Mouse (Mus musculus): ENCODE measurements around the gene Ttc28.

Gene Ttc28

GRCm38 (mm10) chr5:111264488-111264887, 384.9 kb downstream of the Ttc28 start:
- DNase-seq (ENCODE audit: low read depth in 2 of 2, low spot score in 2 of 2) = no peak

- DNase-seq (ENCODE audit: low read depth in 2 of 2, low spot score in 2 of 2) = no peak
Observed at GRCm38 (mm10) chr5:111266658-111267057, 387.1 kb downstream of the Ttc28 start.

GRCm38 (mm10) chr5:111267100-111267499, 387.5 kb downstream of the Ttc28 start:
- no peak for DNase-seq (ENCODE audit: low read depth in 2 of 2, low spot score in 2 of 2)

- no peak for DNase-seq (ENCODE audit: low read depth in 2 of 2, low spot score in 2 of 2)
Observed at GRCm38 (mm10) chr5:111268852-111269251, 389.2 kb downstream of the Ttc28 start.

GRCm38 (mm10) chr5:111269613-111270205, 390.1 kb downstream of the Ttc28 start:
- peak; percentile 49 to 58 for DNase-seq (ENCODE audit: low read depth in 2 of 2, low spot score in 2 of 2)

GRCm38 (mm10) chr5:111270246-111271002, 390.8 kb downstream of the Ttc28 start:
- no peak for DNase-seq (ENCODE audit: low read depth in 2 of 2, low spot score in 2 of 2)

GRCm38 (mm10) chr5:111273589-111273988, 394.0 kb downstream of the Ttc28 start:
- peak; percentile 41 to 59 for DNase-seq (ENCODE audit: low read depth in 2 of 2, low spot score in 2 of 2)

GRCm38 (mm10) chr5:111274948-111275347, 395.3 kb downstream of the Ttc28 start:
- DNase-seq (ENCODE audit: low read depth in 2 of 2, low spot score in 2 of 2) = no peak

- no peak for DNase-seq (ENCODE audit: low read depth in 2 of 2, low spot score in 2 of 2)
Observed at GRCm38 (mm10) chr5:111284420-111285175, 405.0 kb downstream of the Ttc28 start.

- DNase-seq (ENCODE audit: low read depth in 2 of 2, low spot score in 2 of 2) = no peak
Observed at GRCm38 (mm10) chr5:111287571-111287970, 408.0 kb downstream of the Ttc28 start.

- DNase-seq (ENCODE audit: low read depth in 2 of 2, low spot score in 2 of 2) = no peak
Observed at GRCm38 (mm10) chr5:111288486-111288885, 408.9 kb downstream of the Ttc28 start.

GRCm38 (mm10) chr5:111290071-111290470, 410.5 kb downstream of the Ttc28 start:
- DNase-seq (ENCODE audit: low read depth in 2 of 2, low spot score in 2 of 2) = no peak

GRCm38 (mm10) chr5:111291639-111292038, 412.0 kb downstream of the Ttc28 start:
- DNase-seq (ENCODE audit: low read depth in 2 of 2, low spot score in 2 of 2) = no peak

- DNase-seq (ENCODE audit: low read depth in 2 of 2, low spot score in 2 of 2) = no peak
Observed at GRCm38 (mm10) chr5:111297801-111298200, 418.2 kb downstream of the Ttc28 start.

GRCm38 (mm10) chr5:111298706-111299105, 419.1 kb downstream of the Ttc28 start:
- no peak for DNase-seq (ENCODE audit: low read depth in 2 of 2, low spot score in 2 of 2)

GRCm38 (mm10) chr5:111300776-111301175, 421.2 kb downstream of the Ttc28 start:
- no peak for DNase-seq (ENCODE audit: low read depth in 2 of 2, low spot score in 2 of 2)

- no peak for DNase-seq (ENCODE audit: low read depth in 2 of 2, low spot score in 2 of 2)
Observed at GRCm38 (mm10) chr5:111301736-111302135, 422.1 kb downstream of the Ttc28 start.

- DNase-seq (ENCODE audit: low read depth in 2 of 2, low spot score in 2 of 2) = no peak
Observed at GRCm38 (mm10) chr5:111304730-111305129, 425.1 kb downstream of the Ttc28 start.

- no peak for DNase-seq (ENCODE audit: low read depth in 2 of 2, low spot score in 2 of 2)
Observed at GRCm38 (mm10) chr5:111310185-111310584, 430.6 kb downstream of the Ttc28 start.

GRCm38 (mm10) chr5:111313833-111314232, 434.2 kb downstream of the Ttc28 start:
- DNase-seq (ENCODE audit: low read depth in 2 of 2, low spot score in 2 of 2) = no peak

GRCm38 (mm10) chr5:111315061-111315460, 435.5 kb downstream of the Ttc28 start:
- no peak for DNase-seq (ENCODE audit: low read depth in 2 of 2, low spot score in 2 of 2)

GRCm38 (mm10) chr5:111317526-111317925, 437.9 kb downstream of the Ttc28 start:
- DNase-seq (ENCODE audit: low read depth in 2 of 2, low spot score in 2 of 2) = no peak

Data from CD8-positive naive resting alpha-beta T cell, adult 2 months (primary cell).